Mouse (Mus musculus): Measurements from ENCODE around the gene Plxnc1.

- no peak for TF ChIP-seq CTCF (IDR thresholded peaks at IDR 0.05; ENCODE audit: low read depth)
- TF ChIP-seq EP300 (IDR thresholded peaks at IDR 0.05; ENCODE audit: low read depth), result no peak
These were observed 143.8 kb downstream of the Plxnc1 start for GRCm38 (mm10) chr10:94800677-94801354.

Measured in heart, postnatal 0 days (tissue).